Mouse (Mus musculus) limb, embryonic 11.5 days (tissue): ENCODE measurements around the gene Tedc1. TPM values are rescaled to one million over a fixed set of nuclear protein-coding genes. Genes with fewer than 3 reads are reported as not detected.

Experiments
- ATAC-seq: fragments of 200-750 bp; cut with Nextera tagmentation; 2 replicates; pipeline ENCODE4 v1.8.0; 2017; ENCODE audit warnings: low read depth; ENCODE audit not compliant: insufficient number of reproducible peaks, low FRiP score, low TSS enrichment
- DNase-seq: peaks from one replicate; pipeline ENCODE4 v3.0.0-alpha.2; 2015; ENCODE audit warnings: low spot score
- H3K27ac ChIP-seq: fragments of 300-500 bp; sonication (generic); replicated peaks from 2 replicates; pipeline ENCODE4 v1.5.1; 2014; ENCODE audit warnings: low read depth, mild to moderate bottlenecking, low read length
- H3K27me3 ChIP-seq: fragments of 300-500 bp; sonication (generic); 2 replicates; pipeline ENCODE4 v1.6.1; 2014; ENCODE audit warnings: mild to moderate bottlenecking, low read length, mixed read lengths; ENCODE audit not compliant: control insufficient read depth, insufficient read depth
- H3K36me3 ChIP-seq: fragments of 300-500 bp; sonication (generic); 2 replicates; pipeline ENCODE4 v1.6.1; 2014; ENCODE audit warnings: mild to moderate bottlenecking, low read length, moderate library complexity, mixed read lengths; ENCODE audit not compliant: control insufficient read depth, insufficient read depth
- H3K4me1 ChIP-seq: fragments of 300-500 bp; sonication (generic); 2 replicates; pipeline ENCODE4 v1.6.1; 2014; ENCODE audit warnings: low read length, mixed read lengths; ENCODE audit not compliant: control insufficient read depth, insufficient read depth
- H3K4me2 ChIP-seq: fragments of 300-500 bp; sonication (generic); 2 replicates; pipeline ENCODE4 v1.6.1; 2014; ENCODE audit warnings: low read depth, mild to moderate bottlenecking, moderate library complexity; ENCODE audit not compliant: severe bottlenecking
- H3K4me3 ChIP-seq: fragments of 300-500 bp; sonication (generic); 2 replicates; pipeline ENCODE4 v1.5.1; 2014; ENCODE audit warnings: low read depth, low read length
- H3K9ac ChIP-seq: fragments of 300-500 bp; sonication (generic); 2 replicates; pipeline ENCODE4 v1.6.1; 2014; ENCODE audit warnings: mild to moderate bottlenecking, low read length
- H3K9me3 ChIP-seq: fragments of 300-500 bp; sonication (generic); 2 replicates; pipeline ENCODE4 v1.6.1; 2016; ENCODE audit warnings: low read length; ENCODE audit not compliant: control insufficient read depth
- WGBS: fragments of 180-500 bp; shearing (Covaris S2); extraction: QIAGEN DNeasy Blood & Tissue Kit; methylation state at CpG from one replicate; pipeline ENCODE4 v1.1.7; 2014; 5-methylcytosine and 5-hydroxymethylcytosine counted together
- polyA plus RNA-seq: library from polyadenylated mRNA; unstranded; fragments of >200 nt; fragmentation: Nextera tagmentation; extraction: Ambion mirVana; gene quantifications from 2 replicates; pipeline ENCODE4 v1.2.1, GENCODE M21; 2014

The Tedc1 gene
- polyA plus RNA-seq, 1 experiment from 2014 or later: 39.9 TPM

GRCm38 (mm10) chr12:113148381-113149035, 7.7 kb upstream of the Tedc1 start:
- no peak for DNase-seq
- H3K27me3 ChIP-seq: peaks cover 33% of the 10 kb centered on the region
- H3K4me2 ChIP-seq: no peak overlapping the region
- H3K9ac ChIP-seq: no peak overlapping the region
- ATAC-seq: no peak
- WGBS: 33% methylated on average over 16 of the region's 16 CpGs
- no peak overlapping the region for H3K4me3 ChIP-seq
- no peaks in the 10 kb centered on the region for H3K9me3 ChIP-seq
- no peaks in the 10 kb centered on the region for H3K36me3 ChIP-seq
- H3K4me1 ChIP-seq: peaks cover 4% of the 10 kb centered on the region; the same call in 1 of the 2 replicates
- no peak overlapping the region for H3K27ac ChIP-seq

- Histone ChIP-seq H3K4me1 (peaks cover 4% of the 10 kb centered on the region; the same call in 1 of the 2 replicates), H3K9me3 (no peaks in the 10 kb centered on the region), H3K4me2 (no peak overlapping the region), H3K4me3 (no peak overlapping the region), H3K27ac (no peak overlapping the region), H3K36me3 (no peaks in the 10 kb centered on the region), H3K9ac (no peak overlapping the region), H3K27me3 (peaks cover 33% of the 10 kb centered on the region)
- 78% methylated on average over 4 of the region's 4 CpGs for WGBS
- ATAC-seq (no peak), DNase-seq (no peak)
Measured at GRCm38 (mm10) chr12:113149341-113149740, 6.9 kb upstream of the Tedc1 start.

- no peaks in the 10 kb centered on the region for H3K9me3 ChIP-seq
- peaks cover 4% of the 10 kb centered on the region for H3K4me1 ChIP-seq
- 77% methylated on average over 3 of the region's 3 CpGs for WGBS
- no peaks in the 10 kb centered on the region for H3K36me3 ChIP-seq
- H3K27me3 ChIP-seq: peaks cover 33% of the 10 kb centered on the region
- no peak for ATAC-seq
- no peak overlapping the region for H3K4me3 ChIP-seq
- H3K9ac ChIP-seq: no peak overlapping the region
- DNase-seq: no peak
- no peak overlapping the region for H3K4me2 ChIP-seq
- no peak overlapping the region for H3K27ac ChIP-seq
Measured at GRCm38 (mm10) chr12:113149896-113150295, 6.3 kb upstream of the Tedc1 start.

GRCm38 (mm10) chr12:113150591-113150990, 5.6 kb upstream of the Tedc1 start:
- no peak overlapping the region for H3K4me3 ChIP-seq
- H3K9ac ChIP-seq: no peak overlapping the region
- H3K4me1 ChIP-seq: peaks cover 4% of the 10 kb centered on the region
- H3K27me3 ChIP-seq: peaks cover 33% of the 10 kb centered on the region
- DNase-seq: no peak
- ATAC-seq: no peak
- H3K4me2 ChIP-seq: no peak overlapping the region
- H3K9me3 ChIP-seq: no peaks in the 10 kb centered on the region
- WGBS: 83% methylated on average over 4 of the region's 4 CpGs
- H3K27ac ChIP-seq: no peak overlapping the region
- no peaks in the 10 kb centered on the region for H3K36me3 ChIP-seq

- H3K4me2 ChIP-seq: peak overlapping the region; percentile 86
- no peak overlapping the region for H3K9ac ChIP-seq
- 77% methylated on average over 8 of the region's 8 CpGs for WGBS
- peaks cover 4% of the 10 kb centered on the region for H3K4me1 ChIP-seq
- no peaks in the 10 kb centered on the region for H3K36me3 ChIP-seq
- DNase-seq (no peak), ATAC-seq (no peak)
- no peak overlapping the region for H3K4me3 ChIP-seq
- peaks cover 31% of the 10 kb centered on the region for H3K27me3 ChIP-seq
- H3K9me3 ChIP-seq: no peaks in the 10 kb centered on the region
- no peak overlapping the region for H3K27ac ChIP-seq
Measured at GRCm38 (mm10) chr12:113151046-113151445, 5.2 kb upstream of the Tedc1 start.

GRCm38 (mm10) chr12:113151661-113152271, 4.5 kb upstream of the Tedc1 start:
- H3K27me3 ChIP-seq: peaks cover 24% of the 10 kb centered on the region
- no peaks in the 10 kb centered on the region for H3K36me3 ChIP-seq
- H3K4me1 ChIP-seq: peaks cover 4% of the 10 kb centered on the region
- peak overlapping the region; percentile 86 for H3K4me2 ChIP-seq
- H3K4me3 ChIP-seq: peak overlapping the region; percentile 43
- H3K9me3 ChIP-seq: no peaks in the 10 kb centered on the region
- DNase-seq (peak; percentile 64), ATAC-seq (no peak)
- H3K9ac ChIP-seq: peak overlapping the region; percentile 35
- no peak overlapping the region for H3K27ac ChIP-seq
- WGBS: 2% methylated on average over 36 of the region's 36 CpGs

GRCm38 (mm10) chr12:113152272-113152661, 4.0 kb upstream of the Tedc1 start:
- 19% methylated on average over 19 of the region's 19 CpGs for WGBS
- Histone ChIP-seq H3K4me1 (peaks cover 9% of the 10 kb centered on the region), H3K27ac (no peak overlapping the region), H3K9me3 (no peaks in the 10 kb centered on the region), H3K4me3 (peak overlapping the region; percentile 43), H3K4me2 (peak overlapping the region; percentile 86), H3K27me3 (peaks cover 20% of the 10 kb centered on the region), H3K9ac (peak overlapping the region; percentile 35), H3K36me3 (no peaks in the 10 kb centered on the region)
- no peak for DNase-seq
- no peak for ATAC-seq

GRCm38 (mm10) chr12:113152991-113153525, 3.2 kb upstream of the Tedc1 start:
- Histone ChIP-seq H3K4me1 (peaks cover 9% of the 10 kb centered on the region), H3K27ac (no peak overlapping the region), H3K4me2 (no peak overlapping the region), H3K9ac (no peak overlapping the region), H3K9me3 (no peaks in the 10 kb centered on the region), H3K36me3 (no peaks in the 10 kb centered on the region), H3K4me3 (no peak overlapping the region), H3K27me3 (peaks cover 16% of the 10 kb centered on the region)
- DNase-seq: no peak
- ATAC-seq: no peak
- WGBS: 75% methylated on average over 6 of the region's 6 CpGs
